Mouse (Mus musculus) adrenal gland, postnatal 14 days (tissue): Measurements from ENCODE around the gene Siae. TPM values are rescaled to one million over a fixed set of nuclear protein-coding genes. Genes with fewer than 3 reads are reported as not detected.
A peak's percentile ranks its signal among the peaks of the same experiment; 100 is the strongest.

Experiments
- DNase-seq: peaks from one replicate; pipeline ENCODE4 v3.0.0; 2021; ENCODE audit warnings: mixed read lengths
- long read RNA-seq, 2 experiments: library from polyadenylated mRNA; stranded (forward); transcript quantifications; one replicate each; pipeline ENCODE4 v2.0.0; 2021
- total RNA-seq: library from RNA; stranded (reverse); gene quantifications from 2 replicates; pipeline ENCODE4 v1.2.3, GENCODE M21; 2021

The Siae gene
- total RNA-seq: 12.4 and 14.7 TPM in 2 replicates
- long read RNA-seq, experiment 1, full-length matches to known transcripts: 8 of 10 reads
- long read RNA-seq, experiment 1, partial matches to known transcripts: 1 of 10 reads
- long read RNA-seq, experiment 1, other reads (novel, unspliced or antisense): 1 of 10 reads
- long read RNA-seq, experiment 2, full-length matches to known transcripts: 8 of 11 reads
- long read RNA-seq, experiment 2, partial matches to known transcripts: 0 of 11 reads
- long read RNA-seq, experiment 2, other reads (novel, unspliced or antisense): 3 of 11 reads

DNA sequence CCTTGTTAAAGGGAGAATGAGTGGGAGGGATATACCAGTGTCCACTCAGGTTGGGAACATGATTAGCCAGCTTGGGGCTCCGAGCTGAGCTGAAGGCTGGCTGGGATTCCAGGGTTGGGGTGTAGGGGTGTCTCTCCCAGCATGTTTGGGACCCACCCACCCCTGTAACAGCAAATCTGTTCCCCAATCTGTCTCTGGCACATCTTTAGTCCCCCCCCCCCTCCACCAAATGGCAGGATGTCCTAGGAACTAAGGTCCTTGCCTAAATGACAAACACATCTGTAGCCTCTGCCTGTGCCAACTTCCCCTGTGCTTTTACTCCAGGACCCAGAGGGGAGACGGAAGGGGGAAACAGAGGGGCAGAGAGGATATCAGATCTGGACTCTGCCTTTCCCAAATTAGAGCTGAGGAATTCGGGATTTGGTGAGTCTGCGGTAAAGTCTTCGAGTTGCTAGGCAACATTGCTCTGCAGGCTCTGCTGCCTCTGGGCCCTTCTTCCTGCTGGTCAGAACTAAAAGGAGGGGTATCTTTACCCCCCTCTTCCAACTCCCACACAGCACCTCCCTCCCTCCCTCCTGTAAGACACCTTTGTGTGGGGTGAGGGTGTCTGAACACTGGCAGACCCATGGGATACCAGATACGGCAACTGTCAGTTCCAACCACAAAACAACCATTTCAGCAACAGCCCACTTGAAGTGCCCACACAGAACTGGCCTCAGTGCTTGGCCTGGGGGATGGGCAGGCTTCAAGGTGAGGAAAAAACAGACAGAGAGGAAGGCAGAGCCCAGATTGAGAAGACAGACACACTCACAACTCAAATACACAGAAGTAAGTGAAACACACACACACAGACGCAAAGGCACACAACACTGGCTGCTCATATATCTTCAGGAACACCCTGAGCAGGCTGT lies at the start of gene Siae:
Gene Siae, plus strand, starts transcription at position 861 of the 911 bp plus-strand sequence.
- no peak for DNase-seq

DNA sequence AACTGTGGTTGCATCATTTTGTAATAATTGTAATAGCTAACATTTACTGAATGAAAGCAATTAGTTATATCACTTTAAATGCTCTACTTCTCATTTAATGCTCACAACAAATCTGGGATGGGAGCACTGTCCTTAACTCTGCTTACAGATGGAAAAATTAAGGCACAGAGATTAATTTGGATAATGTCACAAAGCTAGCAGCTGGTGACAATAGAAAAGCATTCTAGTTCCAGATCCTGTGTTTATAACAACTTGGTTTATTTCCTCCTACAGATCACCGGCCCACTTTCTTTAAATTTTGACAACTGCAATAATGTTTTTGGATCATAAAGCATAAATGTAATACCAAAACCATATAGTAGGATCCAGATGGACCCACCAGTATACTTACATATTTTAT lies 49.5 kb upstream of the Siae start:
- DNase-seq: no peak

DNA sequence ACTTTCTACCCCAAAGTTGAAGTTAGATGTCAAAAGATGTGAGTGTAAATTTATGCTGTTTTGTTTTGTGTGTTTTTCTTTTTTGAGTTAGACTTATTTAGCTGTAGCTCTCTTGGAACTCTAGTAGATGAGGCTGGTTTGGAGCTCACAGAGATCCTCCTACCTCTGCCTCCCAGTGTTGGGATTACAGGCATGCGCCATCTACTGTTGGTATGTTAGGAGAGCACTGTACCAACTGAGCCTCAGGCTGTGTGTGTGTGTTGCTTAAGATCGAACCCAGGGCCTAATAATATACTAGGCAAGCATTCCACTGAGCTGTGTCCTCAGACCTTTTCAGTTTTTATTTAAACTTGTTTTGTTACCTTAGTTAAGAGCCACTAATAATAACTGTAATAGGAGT lies 43.4 kb upstream of the Siae start:
- DNase-seq: no peak

DNA sequence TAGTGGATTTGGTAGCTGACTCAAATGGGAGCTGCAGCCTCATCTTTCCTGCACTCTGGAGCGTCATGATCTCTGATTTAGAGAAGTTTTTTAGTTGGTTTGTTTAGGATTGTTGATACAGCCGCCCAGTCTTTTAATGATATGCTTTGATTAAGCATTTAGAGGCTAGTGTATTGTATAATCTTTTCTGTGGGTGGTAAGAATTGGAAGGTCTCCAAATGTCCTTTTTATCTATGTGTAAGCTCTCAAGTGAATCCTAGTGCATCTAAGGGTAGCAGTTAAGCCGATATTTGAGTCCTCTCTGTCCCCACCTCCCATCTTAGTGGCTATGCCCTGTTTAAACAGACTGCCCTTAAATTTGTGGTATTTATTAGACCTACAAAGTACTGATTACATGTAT lies 41.0 kb upstream of the Siae start:
- no peak for DNase-seq

DNA sequence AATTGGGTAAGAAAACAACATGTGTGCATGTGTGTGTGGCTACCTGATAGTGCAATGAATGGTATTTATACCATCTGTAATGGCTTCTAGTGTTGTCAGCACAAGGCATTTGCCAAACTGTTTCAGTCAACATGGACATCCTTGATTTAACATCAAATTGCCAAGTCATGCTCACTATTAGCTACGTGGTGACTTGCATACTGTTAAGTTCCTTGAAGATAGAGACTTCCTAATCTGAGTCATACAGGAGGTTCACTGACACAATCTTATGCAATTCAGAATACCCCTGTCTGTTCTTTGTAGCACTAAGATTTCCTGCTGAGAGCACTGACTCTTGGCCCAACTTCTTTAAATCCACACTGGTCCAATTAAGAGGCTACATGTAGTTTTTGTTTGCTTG lies 38.0 kb upstream of the Siae start:
- no peak for DNase-seq

DNA sequence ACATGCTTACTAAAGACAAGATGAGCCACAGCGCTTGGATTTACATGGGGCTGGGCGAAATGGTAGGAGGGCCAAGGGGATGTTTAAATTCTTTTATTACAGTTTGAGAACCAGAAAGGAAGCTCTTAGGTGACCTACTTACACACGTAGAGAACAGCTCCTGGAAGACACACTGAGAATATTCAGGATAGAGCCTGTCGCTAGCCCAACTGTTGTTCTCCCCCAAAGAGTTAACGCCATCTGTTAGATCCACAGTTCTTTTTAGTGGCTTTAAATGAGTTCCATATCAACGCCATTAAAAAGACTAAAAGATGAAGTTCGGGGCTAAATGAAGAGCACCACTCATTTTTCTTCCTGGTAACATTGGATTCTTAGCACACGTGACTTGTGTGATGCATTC lies 36.5 kb upstream of the Siae start:
- no peak for DNase-seq

DNA sequence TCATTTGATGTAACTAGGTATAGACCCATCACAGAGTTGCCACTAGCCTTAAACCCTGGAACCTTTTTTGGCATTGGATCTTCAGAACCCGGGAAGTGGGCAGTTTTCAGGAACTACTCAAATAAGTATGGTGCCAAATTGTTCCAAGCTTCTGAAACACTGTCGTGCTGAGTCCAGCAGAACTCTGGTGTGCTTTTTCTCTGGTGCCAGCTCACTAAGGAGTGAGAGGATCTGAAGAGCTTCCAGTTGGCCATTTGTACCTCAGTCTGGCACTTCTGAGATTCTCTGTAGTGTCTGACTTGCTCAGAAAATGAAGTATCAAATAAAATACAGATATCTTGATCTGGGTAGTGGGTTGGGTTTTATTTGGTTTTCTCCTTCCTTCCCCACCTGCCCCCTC lies 35.5 kb upstream of the Siae start:
- DNase-seq: no peak

DNA sequence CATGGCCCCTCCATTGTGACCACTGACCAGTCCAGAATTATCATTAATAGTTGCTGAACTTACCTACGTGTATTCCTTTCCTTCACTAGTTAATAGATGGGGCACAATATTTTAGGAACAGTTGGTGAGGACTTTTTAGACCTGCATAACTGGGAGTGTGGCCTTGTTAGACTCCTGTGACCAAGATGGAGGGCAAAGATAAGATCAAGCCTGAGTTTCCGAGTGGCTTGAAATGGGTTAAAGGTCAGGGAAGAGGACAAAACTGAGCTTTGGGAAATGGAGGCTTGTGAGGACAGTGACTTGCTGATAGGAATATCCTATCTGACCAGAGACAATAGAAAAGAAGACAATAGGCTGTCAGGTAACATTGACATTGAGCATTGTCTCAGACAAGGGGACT lies 30.0 kb upstream of the Siae start:
- DNase-seq: no peak

DNA sequence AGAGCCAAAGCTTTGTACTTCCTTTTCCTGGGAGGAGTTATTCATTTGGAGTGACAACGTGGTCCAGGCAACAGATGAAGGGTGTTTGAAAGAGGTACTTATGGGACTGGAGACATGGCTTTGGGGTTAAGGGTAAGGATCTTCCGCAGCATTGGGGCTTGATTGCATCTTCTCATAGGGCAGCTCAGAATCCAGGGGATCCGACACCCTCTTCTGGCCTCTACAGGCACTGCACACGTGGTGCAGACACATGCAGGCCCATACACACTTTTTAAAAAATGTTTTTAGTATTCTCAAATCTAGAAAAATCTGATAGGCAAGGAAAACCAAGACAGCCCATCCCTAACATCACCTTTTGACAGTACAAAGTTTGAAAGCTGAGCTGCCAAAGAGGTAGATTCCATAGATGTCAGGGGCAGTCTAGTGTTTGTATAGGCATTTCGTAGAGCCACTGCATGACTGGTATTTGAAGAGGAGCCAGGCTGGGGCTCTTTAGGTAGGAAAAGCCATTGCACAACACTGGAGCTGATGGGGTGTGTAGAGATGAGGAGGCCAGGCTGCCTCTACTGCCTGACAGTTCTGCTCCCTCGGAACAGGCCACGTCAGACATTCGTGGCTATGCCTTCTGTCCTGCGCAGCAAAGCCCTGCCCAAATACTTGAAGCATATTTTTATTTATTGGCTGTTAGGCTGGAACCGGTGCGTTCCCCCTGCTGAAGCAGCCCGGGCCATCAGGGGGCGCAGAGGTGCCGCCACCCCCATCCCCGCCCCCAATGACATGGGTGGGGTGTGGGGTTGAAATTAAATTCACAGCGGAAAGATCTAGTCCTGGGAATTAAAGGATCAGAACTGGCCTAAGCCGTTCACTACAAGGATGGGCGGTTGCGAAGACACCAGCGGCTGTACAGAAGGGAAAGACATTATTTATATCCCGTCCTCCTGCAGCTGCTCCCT lies 28.8 kb upstream of the Siae start:
- DNase-seq: peak; percentile 47

DNA sequence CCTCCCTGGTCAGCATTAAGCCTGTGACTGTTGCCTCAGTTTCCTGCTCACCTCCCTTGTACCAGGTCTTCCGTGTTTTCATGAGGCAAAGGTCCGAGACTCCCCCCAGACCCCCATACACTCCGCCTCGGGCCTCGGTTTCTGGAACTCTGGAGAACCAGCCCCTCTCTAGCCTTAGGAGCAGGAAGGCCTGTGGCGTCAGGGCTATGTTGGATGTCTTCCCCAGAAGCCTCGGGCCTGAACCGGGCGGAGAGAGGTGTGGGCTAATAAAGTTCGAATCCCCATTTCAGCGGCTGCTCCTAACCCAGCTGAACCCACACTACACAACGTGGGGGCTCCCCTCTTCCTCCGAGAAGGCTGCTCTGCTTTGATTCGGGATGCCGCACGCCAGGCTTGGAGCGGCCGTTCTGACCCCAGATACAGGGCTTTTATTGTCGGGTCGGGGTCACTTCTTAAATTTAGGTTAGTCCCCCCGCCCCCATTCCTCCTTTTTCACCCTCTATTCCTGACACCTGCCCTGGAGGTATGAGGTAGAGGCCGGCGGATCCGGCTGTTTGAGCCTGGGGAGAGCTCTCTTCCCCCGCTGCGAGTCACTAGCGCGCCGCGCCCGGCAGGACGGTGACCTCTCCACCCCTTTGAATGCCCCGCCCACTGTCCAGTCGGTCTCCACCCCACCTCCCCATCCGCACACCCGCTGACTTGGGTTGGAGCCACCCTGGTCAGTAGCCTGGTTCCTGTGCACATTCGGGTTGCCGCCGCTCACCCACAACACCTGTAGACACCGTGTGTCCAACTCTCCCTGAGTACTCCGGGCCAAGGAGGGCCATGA lies 27.9 kb upstream of the Siae start, which contains the start of gene Esam:
Gene Esam, plus strand, starts transcription at position 683 of the 829 bp plus-strand sequence.
- peak; percentile 89 for DNase-seq

DNA sequence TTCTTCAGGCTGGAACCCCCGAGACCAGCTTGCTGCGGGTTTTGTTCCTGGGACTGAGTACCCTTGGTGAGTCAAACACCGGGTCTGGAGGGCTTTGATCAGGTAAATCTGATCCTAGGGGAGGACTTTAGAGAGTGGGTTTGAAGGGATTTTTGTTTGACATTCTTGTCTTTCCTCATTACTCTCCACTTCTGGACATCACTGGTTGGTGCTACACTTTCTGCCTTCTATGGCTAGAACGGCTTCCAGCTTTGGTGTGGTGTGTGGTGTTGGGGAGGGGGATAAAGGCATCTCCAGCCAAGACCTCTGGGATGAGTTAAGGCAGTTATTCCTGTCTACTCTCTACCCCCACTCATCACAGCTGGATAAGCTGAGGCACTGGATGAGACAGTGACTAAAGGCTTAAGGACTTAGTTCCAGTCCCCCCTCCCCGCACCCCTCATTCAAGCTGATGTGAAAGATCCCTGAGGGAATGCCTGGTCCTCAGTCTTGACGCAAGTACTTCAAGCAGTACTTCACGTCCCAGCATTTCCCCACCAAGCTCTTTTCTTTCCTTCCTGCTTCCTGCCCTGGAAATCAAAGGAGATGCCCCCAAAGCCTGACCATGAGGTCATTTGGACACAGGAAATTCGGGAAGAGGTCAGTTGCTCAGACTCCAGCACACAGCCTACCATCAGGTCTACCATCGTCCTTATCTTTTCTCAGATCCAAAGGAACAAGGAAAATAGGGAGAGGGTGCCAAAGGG lies 27.1 kb upstream of the Siae start:
- peak; percentile 45 for DNase-seq

DNA sequence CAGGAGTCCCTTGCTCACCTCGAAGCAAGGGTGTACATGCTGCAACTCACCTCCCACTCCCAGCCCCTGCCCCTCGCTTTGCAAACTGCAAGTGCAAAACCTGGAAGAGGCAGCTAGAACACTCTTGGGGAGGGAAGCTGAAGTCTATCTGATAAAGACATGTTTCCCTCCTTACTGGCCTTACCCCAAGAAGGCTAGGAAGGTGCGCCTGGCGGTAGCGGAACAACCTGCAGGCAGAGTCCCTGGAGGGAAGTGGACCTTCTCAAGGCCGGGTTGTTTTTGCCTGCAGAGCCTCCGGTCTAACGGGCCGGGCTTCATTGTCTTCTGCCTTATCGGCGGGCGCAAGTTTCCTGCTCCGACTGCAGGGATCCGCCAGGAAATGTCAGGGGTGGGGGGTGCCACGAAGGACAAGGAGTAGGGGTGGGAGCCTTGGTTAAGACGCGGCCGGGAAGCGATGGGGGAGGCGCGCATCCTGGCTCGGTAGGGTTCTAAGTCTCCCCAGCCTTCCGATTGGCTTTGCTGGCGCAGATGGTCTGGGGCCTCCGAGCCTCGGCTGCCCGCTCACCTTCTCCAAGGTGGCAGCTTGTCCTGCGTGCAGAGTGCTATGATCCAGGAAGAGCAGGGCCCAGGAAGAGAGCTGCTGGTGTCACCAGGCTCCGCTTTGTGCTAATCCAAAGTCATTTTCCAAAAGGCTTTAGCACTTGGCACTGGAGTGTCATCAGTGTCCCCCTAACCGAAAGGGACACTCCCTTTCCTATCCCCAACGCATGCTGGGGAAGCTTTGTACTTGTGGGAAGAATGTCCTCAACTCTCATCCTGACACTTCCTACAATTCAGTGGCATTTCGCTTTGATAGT lies 25.2 kb upstream of the Siae start:
- peak; percentile 81 for DNase-seq

DNA sequence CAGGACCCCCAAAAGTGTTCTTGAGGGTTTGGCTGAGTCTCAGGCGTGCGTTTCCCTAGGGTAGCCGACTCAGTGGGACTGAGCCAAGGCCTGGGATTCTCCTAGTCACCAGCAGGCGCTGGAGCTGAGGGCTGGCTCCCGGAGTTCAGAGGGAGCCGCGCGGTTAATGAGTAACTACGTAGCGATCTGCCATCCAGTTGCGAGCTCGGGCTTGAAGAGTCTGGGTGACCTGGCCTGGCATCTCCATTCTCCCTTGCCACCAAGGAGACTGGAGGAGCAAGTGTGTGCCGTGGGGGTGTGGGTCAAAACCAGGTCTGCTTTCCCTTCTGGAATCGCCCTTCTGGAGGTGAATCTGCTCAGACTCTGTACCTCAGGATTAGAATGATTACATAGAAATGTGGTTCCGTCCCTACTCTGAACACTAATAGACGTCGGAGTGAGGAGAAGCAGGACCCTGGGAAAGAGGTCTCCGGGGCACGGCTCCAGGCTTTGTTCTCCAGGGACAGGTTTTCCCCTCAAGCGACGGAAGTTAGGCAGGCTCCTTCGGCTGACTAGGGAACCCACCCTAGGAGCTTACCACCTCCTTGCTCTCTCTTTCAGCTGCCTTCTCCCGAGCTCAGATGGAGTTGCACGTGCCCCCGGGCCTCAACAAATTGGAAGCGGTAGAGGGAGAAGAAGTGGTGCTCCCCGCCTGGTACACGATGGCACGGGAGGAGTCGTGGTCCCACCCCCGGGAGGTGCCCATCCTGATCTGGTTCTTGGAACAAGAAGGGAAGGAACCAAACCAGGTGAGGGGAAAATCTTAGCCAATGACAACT lies 24.4 kb upstream of the Siae start:
- peak; percentile 82 for DNase-seq

DNA sequence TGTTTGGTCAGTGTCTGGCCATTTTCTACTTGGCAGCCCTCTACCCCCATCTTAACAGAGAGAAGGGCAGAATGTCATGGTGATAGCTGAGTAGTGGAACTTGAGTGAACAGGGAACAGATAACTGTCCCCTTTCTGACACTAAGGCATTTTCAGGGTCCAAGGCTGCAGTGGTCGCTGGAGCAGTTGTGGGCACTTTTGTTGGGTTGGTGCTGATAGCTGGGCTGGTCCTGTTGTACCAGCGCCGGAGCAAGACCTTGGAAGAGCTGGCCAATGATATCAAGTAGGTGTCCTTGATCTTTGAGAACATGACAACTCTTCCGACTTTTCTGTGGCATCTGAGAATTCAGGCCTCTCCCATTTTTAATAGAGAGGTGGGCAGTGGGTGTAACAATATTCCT lies 18.6 kb upstream of the Siae start:
- peak; percentile 32 for DNase-seq

DNA sequence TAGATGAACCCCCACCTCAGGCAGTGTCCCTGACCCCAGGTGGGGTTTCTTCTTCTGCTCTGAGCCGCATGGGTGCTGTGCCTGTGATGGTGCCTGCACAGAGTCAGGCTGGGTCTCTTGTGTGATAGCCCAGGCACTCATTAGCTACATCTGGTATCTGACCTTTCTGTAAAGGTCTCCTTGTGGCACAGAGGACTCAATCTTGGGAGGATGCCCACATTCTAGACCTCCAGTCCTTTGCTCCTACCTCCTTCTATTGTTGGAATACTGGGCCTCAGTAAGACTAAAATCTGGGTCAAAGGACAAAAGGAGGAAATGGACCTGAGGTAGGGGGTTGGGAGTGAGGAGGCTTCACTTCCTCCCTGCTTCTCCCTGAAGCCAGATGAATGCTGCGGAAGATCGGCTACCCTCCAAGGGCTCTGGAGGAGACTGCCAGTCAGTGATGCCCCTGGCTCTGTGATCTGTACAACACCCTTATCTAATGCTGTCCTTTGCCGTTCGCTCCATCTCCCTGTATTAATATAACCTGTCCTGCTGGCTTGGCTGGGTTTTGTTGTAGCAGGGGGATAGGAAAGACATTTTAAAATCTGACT lies 17.7 kb upstream of the Siae start:
- DNase-seq: no peak

DNA sequence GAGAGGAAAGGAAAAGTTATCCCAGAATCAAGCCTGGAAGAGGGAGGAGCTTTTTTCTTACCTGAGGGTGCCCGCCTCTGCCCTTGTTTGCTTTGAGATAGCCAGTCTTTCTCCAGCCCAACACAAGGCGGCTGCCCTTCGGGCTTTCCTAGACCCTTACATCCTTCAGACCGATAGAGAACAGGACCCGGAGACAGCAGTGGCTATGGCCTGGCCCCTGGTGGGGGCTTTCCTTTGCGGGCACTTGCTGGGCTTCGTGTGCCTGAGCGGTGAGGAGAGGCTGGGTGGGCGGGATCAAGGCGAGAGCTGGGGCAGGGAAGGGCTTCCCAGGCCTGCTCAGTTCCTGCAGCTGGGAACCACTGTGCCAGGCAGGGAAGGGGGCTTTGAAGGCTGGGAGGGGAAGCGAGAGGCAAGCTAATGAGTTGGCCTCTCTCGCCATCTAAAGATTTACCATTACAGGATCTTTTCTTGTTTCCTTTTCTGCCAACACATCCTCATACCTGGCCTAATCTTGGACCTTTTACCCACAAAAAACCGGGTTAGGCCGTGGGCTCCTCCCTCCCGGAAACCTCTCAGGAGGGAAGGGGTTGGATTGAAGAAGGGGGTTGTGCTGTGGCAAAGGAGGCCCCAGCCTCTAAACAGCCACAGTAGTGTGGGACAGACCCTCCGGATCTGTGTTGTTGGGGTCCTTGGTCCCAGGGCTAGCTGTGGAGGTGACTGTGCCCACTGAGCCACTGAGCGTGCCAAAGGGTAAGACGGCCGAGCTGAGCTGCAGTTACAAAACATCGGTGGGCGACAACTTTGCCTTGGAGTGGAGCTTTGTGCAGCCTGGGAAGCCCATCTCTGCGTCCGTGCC lies 16.1 kb upstream of the Siae start, which contains the start of gene Vsig2:
Gene Vsig2, plus strand, starts transcription at position 86 of the 856 bp plus-strand sequence.
- no peak for DNase-seq

DNA sequence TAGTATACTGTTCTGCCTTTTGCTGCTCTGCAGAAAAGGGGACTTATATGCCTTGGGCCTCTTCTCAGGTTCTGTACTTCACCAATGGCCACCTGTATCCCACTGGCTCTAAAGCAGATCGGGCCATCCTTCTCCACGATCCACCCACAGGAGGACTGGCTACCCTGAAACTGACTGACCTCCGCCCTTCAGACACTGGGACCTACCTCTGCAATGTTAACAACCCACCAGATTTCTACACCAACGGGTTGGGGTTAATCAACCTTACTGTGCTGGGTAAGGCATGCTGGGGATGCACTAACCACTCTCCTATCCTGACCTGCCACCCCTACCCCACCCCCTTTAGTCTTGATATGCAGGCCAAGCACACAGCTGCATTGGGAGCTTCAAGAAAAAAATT lies 15.3 kb upstream of the Siae start:
- DNase-seq: no peak
